Mouse (Mus musculus) CD4-positive, CD25-positive, alpha-beta regulatory T cell, adult 4 months (primary cell): Measurements from ENCODE around the gene Safb2. TPM values are rescaled to one million over a fixed set of nuclear protein-coding genes. Genes with fewer than 3 reads are reported as not detected.

Source experiments
- ATAC-seq: one replicate; pipeline ENCODE4 v1.8.0; 2017
- polyA plus RNA-seq, 2 experiments: library from polyadenylated mRNA; unstranded; fragments of 100-300 nt; shearing (Covaris generic); gene quantifications; one replicate each; pipeline ENCODE4 v1.2.1; 2017

The Safb2 gene
- polyA plus RNA-seq, 2 experiments from 2014 or later = 36.8 to 53.1 TPM

GRCm38 (mm10) chr17:56559386-56559785 is 25.0 kb downstream of the Safb2 start:
- no peak for ATAC-seq

DNA sequence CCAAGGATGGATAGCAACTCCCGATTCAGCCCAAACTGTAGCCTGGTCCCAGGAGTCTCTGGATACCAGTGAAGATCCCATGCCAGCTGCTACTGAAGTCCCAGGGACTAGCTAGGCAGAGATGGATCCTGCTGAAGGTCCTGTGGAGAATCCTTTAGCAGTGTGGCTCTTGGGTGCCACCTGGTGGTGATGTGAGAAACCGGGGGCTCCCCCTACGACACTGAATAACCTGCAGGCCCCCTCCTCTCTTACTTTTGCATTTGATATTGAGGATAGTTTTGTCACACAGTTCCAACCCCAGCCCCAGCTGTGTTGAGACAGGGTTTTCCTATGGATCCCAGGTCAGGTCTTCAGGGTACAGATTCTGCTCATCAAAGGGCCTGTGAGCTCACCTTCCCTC is 25.9 kb downstream of the Safb2 start:
- ATAC-seq = peak; percentile 72

DNA sequence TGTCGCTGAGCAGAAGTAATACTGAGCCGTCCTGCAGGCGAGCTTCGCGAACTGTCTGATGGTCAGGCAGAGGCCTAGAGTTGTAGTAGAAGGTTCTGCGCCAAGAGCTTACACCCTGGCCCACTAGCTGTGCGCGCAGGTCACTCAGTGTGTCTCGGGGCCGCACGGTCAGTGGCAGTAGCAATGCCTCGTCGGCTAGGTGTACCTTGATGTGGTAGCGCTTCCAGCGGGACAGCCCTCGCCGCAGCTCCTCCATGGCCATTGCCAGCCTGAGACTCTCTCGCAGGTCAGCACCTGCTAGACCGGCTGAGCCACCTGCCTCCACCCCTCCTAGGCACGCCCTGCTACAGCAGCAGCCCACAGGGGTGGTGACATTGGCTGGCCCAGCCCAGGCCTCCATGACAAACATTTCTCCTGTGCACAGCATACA is 30.2 kb downstream of the Safb2 start, which contains the start of gene Gm20219:
Gm20219 (minus strand) TSS at position 266 of the 430 bp plus-strand sequence.
- no peak for ATAC-seq

DNA sequence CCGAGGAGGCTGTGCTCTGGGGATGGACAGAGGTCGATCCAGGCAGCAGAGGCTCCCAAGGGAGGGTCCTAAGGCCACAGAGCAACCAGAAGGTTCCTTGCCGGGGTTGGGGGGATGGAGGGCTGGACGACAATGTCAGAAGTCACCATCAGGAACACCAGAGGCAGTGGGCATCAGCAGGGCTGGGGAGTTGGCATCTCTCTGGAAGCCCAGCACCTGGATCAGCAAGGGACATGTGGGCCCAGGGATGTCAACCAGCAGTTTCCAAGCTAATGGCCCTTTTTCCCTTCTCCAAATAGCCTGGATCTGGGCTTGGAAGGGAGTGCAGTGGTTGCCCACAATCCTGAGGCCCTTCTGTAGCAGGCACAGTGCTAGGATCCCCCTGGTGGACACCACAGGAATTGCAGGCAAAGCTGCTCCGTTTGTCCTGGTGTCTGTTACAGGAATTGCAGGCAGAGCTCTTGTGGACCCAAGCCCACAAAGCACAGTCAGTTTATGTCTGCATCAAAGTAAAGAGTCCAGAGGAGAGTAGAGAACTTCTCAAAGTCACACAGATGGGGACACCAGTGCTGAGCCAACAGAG is 31.5 kb downstream of the Safb2 start:
- peak; percentile 92 for ATAC-seq

DNA sequence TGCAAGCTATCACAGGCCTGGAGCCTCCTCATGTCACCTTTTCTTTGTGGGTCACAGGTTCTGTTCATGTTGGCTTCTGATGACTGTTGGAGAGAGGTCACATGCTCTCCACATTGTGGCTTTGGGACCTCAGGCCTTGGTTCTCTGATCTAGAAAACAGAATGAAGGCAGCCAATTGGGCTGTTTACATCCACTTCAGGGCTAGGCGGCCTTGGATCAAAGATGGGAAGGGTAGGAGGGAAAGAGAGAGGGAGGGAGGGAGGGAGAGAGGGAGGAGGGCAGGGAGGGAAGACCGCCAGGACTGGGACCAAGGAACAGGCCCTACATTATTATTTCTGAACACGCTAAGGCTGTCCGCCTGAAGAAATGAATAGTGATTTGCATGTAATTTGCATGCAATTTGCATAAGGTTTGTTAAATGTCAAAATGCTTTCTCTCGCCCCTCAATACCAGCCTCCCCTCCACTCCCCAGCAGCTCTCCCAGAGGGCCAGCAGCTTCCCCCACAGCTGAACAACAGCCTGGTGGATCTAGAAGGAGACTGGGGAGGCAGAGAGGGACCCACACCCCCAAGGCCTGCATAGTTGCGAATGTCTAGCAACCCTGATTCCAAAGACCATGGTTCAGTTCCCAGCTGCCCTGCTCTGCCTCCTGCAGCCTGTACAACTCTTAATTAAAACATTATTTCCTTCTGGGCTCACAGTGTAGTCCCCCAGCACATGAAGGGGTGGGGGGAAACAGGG is 32.4 kb downstream of the Safb2 start:
- no peak for ATAC-seq

DNA sequence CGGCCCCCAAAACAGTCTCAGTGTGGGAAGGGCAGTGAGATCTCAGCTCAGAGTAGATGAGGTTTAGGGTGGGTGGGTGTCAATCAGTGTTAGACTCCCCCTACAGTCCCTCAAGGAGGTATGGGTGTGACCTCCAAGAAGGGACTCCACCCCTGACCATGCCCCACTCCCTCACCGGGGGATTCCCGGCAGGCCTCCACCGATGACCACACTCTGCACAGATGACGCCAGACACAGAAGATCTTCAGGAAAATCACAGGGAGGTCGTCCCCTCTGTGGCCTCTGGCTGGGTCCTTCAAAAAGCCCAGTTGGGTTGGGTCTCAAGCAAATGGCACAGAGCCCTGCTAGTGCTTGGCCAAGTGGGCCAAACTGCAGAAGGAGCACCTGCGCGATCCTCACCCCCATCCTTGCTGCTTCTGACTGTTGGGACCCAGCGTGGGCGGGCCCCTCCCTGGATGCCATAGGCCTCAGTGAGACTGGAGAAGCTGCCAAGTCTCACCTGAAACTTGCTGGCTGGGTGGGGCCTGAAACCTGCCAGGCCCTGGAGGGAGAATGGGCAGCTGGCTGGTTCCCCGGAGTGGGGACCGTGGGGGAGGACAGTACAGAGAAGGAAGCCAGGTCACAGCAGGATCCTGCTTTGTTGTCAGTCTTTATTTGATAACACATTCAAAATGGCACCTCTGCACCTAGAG is 33.5 kb downstream of the Safb2 start:
- ATAC-seq = no peak

- ATAC-seq = no peak
These were observed 35.7 kb downstream of the Safb2 start for GRCm38 (mm10) chr17:56548605-56549105.

DNA sequence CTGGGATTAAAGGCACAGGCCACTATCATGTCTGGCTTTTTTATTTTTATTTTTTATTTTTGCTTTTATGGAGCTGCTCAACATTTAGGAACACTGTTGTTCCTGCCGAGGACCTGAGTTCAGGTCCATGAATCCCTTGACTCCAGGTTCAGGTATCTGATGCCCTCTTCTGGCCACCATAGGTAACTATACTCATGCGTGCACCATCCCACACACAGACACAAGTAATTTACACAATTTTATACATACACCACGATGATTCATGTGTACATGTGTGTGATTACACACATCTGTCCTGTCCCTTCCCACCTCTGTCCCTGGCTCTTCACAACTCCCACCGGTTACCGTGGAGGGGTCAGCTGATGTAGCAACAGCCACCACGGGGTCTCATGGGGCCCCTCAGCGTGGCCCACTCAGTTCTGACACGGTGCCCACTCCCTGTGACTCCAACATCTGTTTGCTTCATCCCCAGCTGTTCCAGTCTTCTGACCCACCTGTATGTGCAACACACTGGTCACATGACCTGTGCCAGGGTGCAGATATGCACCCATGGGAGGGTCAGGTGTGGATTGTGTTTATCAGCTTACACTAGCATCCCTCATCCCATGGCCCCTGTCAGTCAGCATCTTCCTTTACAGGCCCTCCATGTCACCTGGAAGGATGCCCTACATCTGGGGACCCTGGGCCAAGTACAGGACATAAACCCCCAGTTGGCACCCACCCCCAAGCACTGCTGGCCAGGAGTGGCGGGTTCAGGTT is 36.4 kb downstream of the Safb2 start:
- ATAC-seq = no peak

DNA sequence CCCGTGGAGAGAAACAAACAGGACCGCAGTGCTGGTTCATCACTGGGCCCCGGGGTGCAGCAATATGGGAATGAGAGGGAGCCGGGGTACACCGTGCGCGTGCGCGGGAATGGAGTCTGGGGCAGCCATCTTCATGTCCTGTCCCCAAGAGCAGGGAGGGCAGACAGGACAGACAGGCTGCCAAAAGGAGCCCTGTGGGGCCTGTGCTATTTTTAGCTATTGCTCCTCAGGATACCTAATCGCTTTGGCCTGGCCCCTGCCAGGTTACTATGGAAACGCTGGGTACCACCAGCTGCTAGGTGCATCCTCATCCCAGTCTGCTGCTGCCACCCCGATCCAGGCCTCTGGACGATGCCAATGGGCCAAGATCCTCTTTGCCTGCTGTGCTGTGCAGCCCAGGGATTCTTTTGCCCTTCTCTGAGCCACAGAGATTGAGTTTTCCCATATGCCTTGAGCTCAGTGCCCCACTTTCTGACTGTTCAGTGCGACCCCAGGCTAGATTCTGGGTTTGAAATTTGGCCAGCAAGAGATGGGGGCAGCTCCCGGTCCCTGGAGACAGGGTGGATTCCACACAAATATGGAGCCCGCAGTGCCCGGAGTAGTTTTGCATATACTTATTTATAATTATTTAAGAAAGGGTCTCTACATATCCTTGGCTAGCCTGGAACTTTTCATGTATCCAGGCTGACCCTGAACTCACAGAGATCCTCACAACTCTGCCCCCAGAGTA is 37.1 kb downstream of the Safb2 start:
- ATAC-seq = no peak

GRCm38 (mm10) chr17:56546576-56546975 is 37.8 kb downstream of the Safb2 start:
- ATAC-seq = no peak

GRCm38 (mm10) chr17:56545945-56546344 is 38.4 kb downstream of the Safb2 start:
- ATAC-seq = no peak

GRCm38 (mm10) chr17:56544699-56545387 is 39.5 kb downstream of the Safb2 start:
- ATAC-seq = no peak

DNA sequence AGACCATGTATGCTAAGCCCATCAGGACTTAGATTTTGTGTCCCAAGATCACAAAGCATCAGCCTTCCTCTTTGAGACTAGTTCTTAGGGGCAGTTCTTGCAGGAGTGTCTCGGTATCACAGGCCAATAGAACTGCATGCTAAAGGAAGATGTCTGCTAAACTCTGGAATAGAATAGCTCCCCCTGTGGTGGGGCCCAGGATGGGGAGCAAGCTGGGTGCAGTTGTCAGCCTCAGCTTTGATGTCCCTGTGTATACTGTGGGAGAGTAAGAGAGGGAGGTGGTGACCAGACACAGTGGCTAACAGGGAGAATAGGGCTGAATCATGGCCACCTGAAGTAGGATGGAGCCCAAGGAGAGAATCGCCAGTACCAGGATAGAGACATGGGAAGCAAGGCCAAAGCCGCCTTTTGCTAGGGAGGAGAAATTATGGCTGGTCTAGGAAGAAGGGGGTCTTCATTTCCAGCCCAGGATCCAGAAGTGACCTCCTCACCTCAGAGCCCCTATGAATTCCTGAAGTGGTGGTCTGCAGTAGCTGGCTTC is 40.6 kb downstream of the Safb2 start:
- no peak for ATAC-seq

GRCm38 (mm10) chr17:56542736-56543135 is 41.6 kb downstream of the Safb2 start:
- no peak for ATAC-seq

DNA sequence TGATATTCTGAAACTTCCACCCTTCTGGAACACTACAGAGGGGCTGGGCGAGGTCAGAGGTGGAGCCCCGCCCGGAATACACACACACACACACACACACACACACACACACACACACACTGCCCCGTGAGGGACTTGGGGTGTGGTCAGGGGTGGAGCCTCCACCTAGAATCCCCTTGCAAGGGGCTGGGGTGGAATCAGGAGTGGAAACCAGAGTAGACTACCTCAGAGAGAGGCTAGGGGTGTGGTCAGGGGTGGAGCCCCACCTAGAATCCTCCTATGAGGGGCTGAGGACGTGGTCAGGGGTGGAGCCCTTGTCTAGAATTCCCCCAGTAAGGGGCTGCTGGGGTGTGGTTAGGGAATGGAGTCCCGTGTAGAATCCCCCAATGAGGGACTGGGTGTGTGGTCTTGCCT is 43.8 kb downstream of the Safb2 start:
- ATAC-seq = no peak

GRCm38 (mm10) chr17:56537912-56538311 is 46.5 kb downstream of the Safb2 start:
- ATAC-seq = no peak

DNA sequence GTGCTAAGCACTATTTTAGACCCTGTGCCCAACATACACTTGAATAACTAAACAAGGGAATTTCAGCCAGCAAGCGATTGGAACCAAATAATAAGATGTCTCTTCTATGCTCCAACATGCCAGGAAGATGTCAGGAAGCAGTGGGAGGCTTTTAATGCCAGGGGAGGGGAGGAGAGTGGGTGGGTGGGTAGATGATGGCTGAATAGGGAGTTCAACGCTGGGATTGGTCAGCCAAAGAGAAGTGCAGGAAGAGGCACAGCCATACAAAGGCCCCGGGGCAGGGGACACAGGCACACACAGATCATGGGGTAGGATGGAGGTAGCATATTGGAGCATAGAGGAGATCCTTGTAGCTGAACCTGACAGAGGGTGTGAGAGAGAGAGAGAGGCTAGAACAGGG is 47.5 kb downstream of the Safb2 start:
- no peak for ATAC-seq

DNA sequence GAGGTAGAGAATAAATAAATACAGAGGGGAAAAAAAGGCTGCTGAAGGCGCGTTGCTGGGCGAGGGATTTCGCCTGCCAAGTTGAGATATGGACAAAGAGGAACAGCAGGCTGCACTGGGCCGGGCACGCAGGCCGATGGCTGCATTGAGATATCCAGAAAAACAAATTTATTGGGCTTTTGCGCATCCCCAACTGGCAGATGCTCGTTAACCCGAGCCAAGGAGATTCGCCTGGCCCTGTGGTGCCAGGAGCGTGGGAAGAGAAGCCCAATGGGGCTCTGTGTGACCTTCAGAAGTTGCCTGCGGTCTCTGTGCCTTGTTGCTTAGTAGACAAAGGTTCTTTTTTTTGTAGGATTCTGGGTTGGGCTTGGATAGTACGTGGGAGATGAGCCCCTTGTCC is 48.2 kb downstream of the Safb2 start:
- ATAC-seq = no peak

- ATAC-seq = no peak
These were observed 59.4 kb downstream of the Safb2 start for GRCm38 (mm10) chr17:56524943-56525342.

DNA sequence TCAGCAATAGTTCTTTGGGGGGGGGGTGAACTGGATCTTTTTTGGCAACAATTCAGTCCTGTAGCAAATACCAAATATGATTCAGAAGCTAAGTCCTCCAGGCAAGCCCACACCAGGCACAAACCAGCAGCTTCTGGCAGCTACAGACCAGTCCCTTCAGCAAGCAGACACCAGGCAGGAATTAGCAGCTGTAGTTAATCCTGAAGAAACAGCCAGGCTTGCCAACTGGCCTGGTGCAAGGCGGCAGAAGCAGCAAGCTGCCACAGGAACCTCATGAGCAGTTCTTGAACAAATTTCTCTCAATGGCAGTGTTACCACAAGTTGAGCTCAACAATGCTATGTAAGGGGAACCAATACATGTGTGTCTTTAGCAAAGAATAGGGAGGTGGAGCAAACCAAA is 61.6 kb downstream of the Safb2 start:
- ATAC-seq = no peak
